Mouse (Mus musculus): ENCODE data around the gene Rars2.
A peak's percentile ranks its signal among the peaks of the same experiment; 100 is the strongest.
"Not testable (repeated sequence)": the region's sequence is repeated elsewhere in the genome, so short reads cannot be mapped to it uniquely, and the experiment has no call there.

Gene Rars2

DNA sequence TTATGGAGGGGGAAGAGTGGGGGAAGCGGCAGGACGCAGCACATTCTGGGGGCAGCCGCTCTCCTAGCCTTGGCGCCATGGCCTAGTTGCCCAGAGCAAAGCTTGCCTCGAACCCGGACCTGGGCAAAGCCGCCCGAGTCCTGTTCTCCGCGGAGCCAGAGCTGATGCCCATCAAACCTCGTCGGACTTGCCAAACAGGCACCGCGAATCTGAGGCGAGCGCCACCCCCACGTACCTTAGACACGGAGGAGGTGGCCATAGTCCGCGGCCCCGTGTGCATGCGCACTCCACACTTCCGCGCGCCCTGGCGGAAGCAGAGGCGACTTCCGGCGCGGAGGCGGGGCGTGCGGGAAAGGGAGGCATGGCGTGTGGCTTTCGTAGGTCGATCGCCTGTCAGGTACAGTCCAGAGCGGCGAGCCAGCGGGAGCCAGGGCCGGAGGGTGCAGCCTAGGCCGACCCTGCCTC is at the start of gene Rars2, which contains the start of gene Orc3:
Gene Rars2, plus strand, starts transcription at position 328 of the 465 bp plus-strand sequence.
Gene Orc3, minus strand, starts transcription at position 315 of the 465 bp plus-strand sequence.
- peak; percentile 88 for DNase-seq (ENCODE audit: low spot score)

GRCm38 (mm10) chr4:34566226-34566625 is 48.5 kb upstream of the Rars2 start:
- no peak for DNase-seq (ENCODE audit: low spot score)

DNA sequence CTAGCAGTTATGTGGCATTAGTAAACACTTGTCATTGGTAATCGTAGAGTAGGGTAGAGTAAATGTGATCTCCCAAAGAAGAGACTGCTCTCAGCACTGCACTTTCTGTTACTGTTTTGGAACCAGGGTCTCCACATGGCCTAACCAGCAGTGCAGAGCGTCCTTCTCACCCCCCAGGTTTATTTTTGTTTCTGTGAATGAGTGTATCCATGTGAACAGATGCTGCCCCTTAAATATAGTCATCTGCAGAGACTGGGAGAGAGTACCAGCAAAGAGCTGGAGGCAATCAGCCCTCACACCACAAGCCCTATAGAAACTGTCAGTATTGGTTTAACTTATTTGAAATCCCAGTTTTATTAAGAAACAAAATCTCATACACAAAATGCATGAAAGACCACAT is 41.9 kb upstream of the Rars2 start:
- no peak for DNase-seq (ENCODE audit: low spot score)

DNA sequence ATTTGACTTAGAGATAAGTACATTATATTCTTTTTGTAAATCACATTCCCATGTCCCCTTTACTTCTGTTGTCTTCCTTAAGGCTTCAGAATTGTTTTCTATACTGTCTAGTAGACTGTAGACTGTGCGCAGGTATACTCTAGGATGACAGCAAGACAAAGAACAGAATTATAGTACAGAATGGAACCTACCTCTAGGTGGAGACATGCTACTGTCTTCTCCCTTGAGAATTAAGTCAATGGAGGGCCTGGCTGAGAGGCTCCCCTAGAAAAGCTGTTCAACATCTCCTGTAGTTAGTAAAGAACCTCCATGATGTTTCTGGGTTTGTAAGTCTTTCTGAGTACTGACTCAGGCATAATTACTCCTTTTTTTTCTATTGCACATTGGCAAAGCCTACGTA is 37.7 kb upstream of the Rars2 start:
- no peak for DNase-seq (ENCODE audit: low spot score)

DNA sequence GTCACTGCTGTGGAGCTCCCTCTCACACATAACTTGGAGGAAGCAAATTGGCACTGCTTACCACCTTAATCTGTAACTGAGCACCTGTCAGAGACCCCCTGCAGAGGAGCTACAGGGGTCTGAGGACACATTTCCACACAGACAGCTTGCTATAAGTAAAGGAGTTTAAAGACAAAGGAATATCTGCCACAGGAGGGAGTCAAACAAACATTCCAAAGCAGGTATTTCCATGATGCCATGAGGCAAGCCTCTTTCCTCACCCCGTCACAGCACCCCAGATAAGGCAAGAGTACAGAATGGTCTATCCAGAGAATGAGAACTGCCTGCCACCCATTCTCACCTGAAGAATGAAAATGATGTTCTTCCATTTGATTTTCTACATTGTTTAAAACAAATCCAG is 35.5 kb upstream of the Rars2 start:
- DNase-seq (ENCODE audit: low spot score): no peak

DNA sequence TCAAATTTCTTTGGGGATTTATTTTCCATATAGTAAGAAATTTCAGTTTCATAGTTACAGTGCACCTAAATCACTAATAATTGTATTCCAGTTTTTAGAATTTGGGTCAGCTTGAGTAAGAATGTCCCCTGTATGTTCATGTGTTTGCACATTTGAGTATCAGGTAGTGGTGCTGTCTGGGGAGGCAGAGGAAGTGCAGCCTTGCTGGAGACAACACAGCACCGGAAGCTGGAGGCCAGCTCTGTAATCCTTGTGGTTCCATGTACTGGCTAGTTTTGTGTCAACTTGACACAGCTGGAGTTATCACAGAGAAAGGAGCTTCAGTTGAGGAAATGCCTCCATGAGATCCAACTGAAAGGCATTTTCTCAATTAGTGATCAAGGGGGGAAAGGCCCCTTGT is 33.3 kb upstream of the Rars2 start:
- not testable (repeated sequence) for DNase-seq (ENCODE audit: low spot score)

DNA sequence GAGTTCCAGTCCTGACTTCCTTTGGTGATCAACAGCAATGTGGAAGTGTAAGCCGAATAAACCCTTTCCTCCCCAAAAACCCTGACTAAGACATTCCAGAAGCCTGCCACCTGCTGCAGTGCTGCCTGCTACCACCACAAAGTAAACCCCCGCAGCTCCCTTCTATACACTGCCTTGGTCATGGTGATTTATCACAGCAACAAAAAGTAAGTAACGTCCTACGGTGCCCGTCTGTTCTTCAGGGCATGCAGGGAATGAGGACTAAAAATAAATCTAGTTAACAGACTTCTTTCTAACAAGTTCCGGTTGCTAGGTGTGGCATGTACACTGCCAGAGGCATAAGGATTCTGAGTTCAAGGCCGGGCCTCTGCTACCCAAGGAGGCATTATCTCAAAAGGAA is 32.8 kb upstream of the Rars2 start:
- DNase-seq (ENCODE audit: low spot score): no peak

DNA sequence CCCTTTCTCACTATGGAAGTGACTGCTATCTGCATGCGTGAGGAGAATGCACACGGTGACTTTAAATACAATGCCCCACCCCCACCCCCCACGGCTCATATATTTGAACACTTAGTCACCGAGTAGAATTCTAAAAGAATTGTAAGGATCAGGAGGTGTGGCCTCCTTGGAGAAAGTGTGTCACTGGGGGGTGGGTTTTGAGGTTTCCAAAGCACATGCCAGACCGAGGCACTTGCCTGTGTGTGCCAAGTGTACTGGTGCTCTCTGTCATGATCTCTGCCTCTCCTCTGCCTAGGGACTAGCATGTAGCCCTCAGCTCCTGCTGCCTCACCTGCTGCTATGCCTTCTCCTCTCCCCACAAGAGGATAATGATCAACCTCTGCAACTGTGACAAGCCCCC is 32.3 kb upstream of the Rars2 start:
- no peak for DNase-seq (ENCODE audit: low spot score)

GRCm38 (mm10) chr4:34583427-34583826 is 31.3 kb upstream of the Rars2 start:
- DNase-seq (ENCODE audit: low spot score): no peak

GRCm38 (mm10) chr4:34584871-34585607 is 29.7 kb upstream of the Rars2 start:
- DNase-seq (ENCODE audit: low spot score): no peak

GRCm38 (mm10) chr4:34603123-34603522 is 11.6 kb upstream of the Rars2 start:
- no peak for DNase-seq (ENCODE audit: low spot score)

DNA sequence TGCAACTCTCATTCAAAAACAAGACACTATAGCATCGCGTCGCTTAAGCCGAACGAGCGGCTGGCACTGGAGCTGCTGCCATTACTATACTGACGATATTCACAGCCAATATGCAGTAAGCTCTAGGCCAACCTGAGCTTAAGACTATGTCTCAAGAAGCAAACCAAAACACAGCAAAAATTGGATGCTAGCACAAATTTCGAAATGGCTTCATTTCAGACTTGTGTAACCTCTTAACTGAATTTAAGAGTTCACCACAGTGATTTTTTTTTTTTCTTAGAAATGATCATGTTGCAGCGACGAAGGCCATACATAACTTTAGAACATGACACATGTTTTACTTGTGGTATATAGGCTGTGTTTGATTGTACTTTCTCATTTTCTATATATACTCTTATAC is 8.1 kb upstream of the Rars2 start:
- no peak for DNase-seq (ENCODE audit: low spot score)

GRCm38 (mm10) chr4:34613571-34614145 is 1.1 kb upstream of the Rars2 start:
- DNase-seq (ENCODE audit: low spot score): peak; percentile 8

DNA sequence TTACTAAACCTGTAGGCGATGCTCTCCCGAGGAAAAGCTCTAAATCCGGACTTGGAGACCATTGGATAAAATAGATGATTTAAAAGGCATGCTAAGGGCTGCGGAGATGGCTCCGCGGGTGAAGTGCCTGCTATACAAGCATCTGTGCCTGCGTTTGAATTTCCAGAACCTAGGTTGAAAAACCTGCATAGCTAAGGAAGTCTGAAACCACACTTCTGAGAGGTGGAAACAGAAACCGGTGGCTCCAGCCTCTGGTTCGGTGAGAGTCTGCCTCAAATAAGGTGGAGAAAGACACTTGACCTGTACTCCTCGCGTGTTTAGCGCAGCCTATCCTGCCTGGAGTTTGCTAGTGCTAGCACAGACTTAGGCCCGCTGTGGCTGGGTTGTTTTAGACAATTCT is 546 bp downstream of the Rars2 start:
- no peak for DNase-seq (ENCODE audit: low spot score)

- no peak for DNase-seq (ENCODE audit: low spot score)
Observed at GRCm38 (mm10) chr4:34616146-34616545, 1.4 kb downstream of the Rars2 start.

DNA sequence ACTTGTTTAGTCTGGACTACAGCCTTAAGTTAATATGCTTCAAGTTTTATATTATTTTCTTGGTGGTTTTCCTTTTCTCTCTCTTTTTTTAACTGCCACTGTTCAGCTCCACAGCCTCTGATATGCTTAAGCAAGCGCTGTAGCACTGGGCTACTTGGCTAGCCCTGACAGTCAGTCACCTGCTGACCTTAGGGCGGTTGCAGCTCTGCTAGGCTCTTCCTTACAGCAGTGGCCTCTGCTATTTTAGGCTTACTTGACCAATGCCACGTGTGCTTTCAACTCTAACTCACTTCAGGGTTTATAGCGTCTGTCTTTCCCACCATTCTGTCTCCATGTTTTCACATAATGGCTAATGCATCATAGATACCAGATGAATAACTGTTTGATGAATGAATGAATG is 10.8 kb downstream of the Rars2 start:
- DNase-seq (ENCODE audit: low spot score): no peak

GRCm38 (mm10) chr4:34626401-34626800 is 11.6 kb downstream of the Rars2 start:
- DNase-seq (ENCODE audit: low spot score): no peak

- no peak for DNase-seq (ENCODE audit: low spot score)
Observed at GRCm38 (mm10) chr4:34629956-34630355, 15.2 kb downstream of the Rars2 start.

DNA sequence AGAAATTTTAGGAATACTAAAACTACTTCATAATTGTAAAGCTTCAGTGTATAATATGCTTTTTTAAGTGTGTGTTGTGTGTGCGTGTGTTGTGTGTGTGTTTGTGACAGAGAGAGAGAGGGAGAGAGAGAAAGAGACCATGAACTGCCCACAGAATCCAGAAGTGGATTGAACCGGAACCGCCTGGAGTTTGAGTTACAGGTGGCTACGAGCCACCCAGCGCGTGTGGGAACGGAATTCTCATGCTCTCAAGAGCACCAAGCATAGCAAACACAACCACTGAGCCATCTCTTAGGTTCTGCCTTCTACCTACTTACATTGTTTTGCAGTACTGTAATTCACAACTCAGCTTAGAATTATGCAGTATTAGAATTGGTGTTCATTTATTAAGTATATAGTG is 19.4 kb downstream of the Rars2 start:
- DNase-seq (ENCODE audit: low spot score): no peak

- no peak for DNase-seq (ENCODE audit: low spot score)
Observed at GRCm38 (mm10) chr4:34636036-34636435, 21.3 kb downstream of the Rars2 start.

GRCm38 (mm10) chr4:34637386-34637785 is 22.6 kb downstream of the Rars2 start:
- no peak for DNase-seq (ENCODE audit: low spot score)

- no peak for DNase-seq (ENCODE audit: low spot score)
Observed at GRCm38 (mm10) chr4:34637851-34638250, 23.1 kb downstream of the Rars2 start.

GRCm38 (mm10) chr4:34639745-34640364 is 25.1 kb downstream of the Rars2 start:
- no peak for DNase-seq (ENCODE audit: low spot score)

Measured in spleen, adult 12 weeks (tissue).